Mouse (Mus musculus) forebrain, embryonic 11.5 days (tissue): ENCODE data around the gene Cog6. TPM values are rescaled to one million over a fixed set of nuclear protein-coding genes. Genes with fewer than 3 reads are reported as not detected.

Source experiments
- ATAC-seq: fragments of 200-750 bp; cut with Nextera tagmentation; replicated peaks from 2 replicates; pipeline ENCODE4 v1.8.0; 2017; ENCODE audit warnings: moderate TSS enrichment; ENCODE audit not compliant: low FRiP score
- DNase-seq: peaks from one replicate; pipeline ENCODE4 v3.0.0-alpha.2; 2017; ENCODE audit warnings: low spot score
- H3K27ac ChIP-seq: fragments of 300-500 bp; sonication (generic); 2 replicates; pipeline ENCODE4 v1.5.1; 2014; ENCODE audit warnings: low read depth, low read length
- H3K27me3 ChIP-seq: fragments of 300-500 bp; sonication (generic); 2 replicates; pipeline ENCODE4 v1.6.1; 2014; ENCODE audit warnings: mild to moderate bottlenecking, low read length, mixed read lengths; ENCODE audit not compliant: control insufficient read depth, insufficient read depth
- H3K36me3 ChIP-seq: fragments of 300-500 bp; sonication (generic); 2 replicates; pipeline ENCODE4 v1.6.1; 2014; ENCODE audit warnings: mild to moderate bottlenecking, low read length, moderate library complexity, mixed read lengths; ENCODE audit not compliant: control insufficient read depth, insufficient read depth
- H3K4me1 ChIP-seq: fragments of 300-500 bp; sonication (generic); replicated peaks from 2 replicates; pipeline ENCODE4 v1.6.1; 2014; ENCODE audit warnings: low read length, mixed read lengths; ENCODE audit not compliant: control insufficient read depth, insufficient read depth
- H3K4me2 ChIP-seq: fragments of 300-500 bp; sonication (generic); 2 replicates; pipeline ENCODE4 v1.6.1; 2014; ENCODE audit warnings: low read depth, mild to moderate bottlenecking, low read length, moderate library complexity, mixed read lengths; ENCODE audit not compliant: severe bottlenecking
- H3K4me3 ChIP-seq: fragments of 300-500 bp; sonication (generic); 2 replicates; pipeline ENCODE4 v1.5.1; 2014; ENCODE audit warnings: low read depth, low read length
- H3K9ac ChIP-seq: fragments of 300-500 bp; sonication (generic); 2 replicates; pipeline ENCODE4 v1.6.1; 2014; ENCODE audit warnings: low read length
- H3K9me3 ChIP-seq: fragments of 300-500 bp; sonication (generic); 2 replicates; pipeline ENCODE4 v1.6.1; 2016; ENCODE audit warnings: low read length, mixed read lengths; ENCODE audit not compliant: control insufficient read depth
- WGBS: fragments of 180-500 bp; shearing (Covaris S2); extraction: QIAGEN DNeasy Blood & Tissue Kit; methylation state at CpG from one replicate; pipeline ENCODE4 v1.1.7; 2014; 5-methylcytosine and 5-hydroxymethylcytosine counted together
- polyA plus RNA-seq: library from polyadenylated mRNA; unstranded; fragments of >200 nt; fragmentation: Nextera tagmentation; extraction: Ambion mirVana; gene quantifications from 2 replicates; pipeline ENCODE4 v1.2.1, GENCODE M21; 2014

The Cog6 gene
- polyA plus RNA-seq, 1 experiment from 2014 or later: 45.2 TPM

- WGBS: 39% methylated on average over 8 of the region's 8 CpGs
- DNase-seq: no peak
- Histone ChIP-seq H3K27ac (no peak overlapping the region), H3K4me2 (no peak overlapping the region), H3K27me3 (no peaks in the 10 kb centered on the region), H3K9ac (no peak overlapping the region), H3K36me3 (no peaks in the 10 kb centered on the region), H3K4me3 (no peak overlapping the region), H3K9me3 (no peaks in the 10 kb centered on the region), H3K4me1 (0 out of 2 replicates have a peak, but pooled peaks cover 4% of the 10 kb centered on the region)
- ATAC-seq: peak; percentile 51; the same call in 1 of the 2 replicates
Measured at GRCm38 (mm10) chr3:52963441-52963840, 53.6 kb downstream of the Cog6 start.

DNA sequence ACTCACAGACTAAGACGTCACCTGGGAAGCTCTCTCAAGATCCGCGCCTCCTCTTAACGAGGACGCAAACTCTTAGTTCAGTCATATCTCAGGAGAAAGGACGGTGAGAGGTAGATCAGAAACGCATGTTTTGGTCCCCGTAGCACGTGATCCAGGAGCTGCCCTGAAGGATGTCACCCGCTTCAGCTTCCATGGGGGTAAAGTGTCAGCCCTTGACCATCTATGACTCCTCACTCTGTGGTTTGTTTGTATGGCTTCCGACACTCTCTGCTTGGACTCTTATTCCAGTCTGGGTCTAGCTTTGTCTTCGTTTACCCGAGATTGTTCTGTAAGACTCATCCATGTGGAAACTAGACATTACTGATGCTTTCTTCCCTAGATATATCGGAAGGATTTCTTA is 54.6 kb downstream of the Cog6 start:
- H3K9me3 ChIP-seq: no peaks in the 10 kb centered on the region
- 97% methylated on average over 14 of the region's 14 CpGs for WGBS
- H3K4me1 ChIP-seq: 0 out of 2 replicates have a peak, but pooled peaks cover 4% of the 10 kb centered on the region
- H3K9ac ChIP-seq: no peak overlapping the region
- no peaks in the 10 kb centered on the region for H3K36me3 ChIP-seq
- DNase-seq: no peak
- no peaks in the 10 kb centered on the region for H3K27me3 ChIP-seq
- no peak overlapping the region for H3K27ac ChIP-seq
- ATAC-seq: no peak
- no peak overlapping the region for H3K4me2 ChIP-seq
- H3K4me3 ChIP-seq: no peak overlapping the region

DNA sequence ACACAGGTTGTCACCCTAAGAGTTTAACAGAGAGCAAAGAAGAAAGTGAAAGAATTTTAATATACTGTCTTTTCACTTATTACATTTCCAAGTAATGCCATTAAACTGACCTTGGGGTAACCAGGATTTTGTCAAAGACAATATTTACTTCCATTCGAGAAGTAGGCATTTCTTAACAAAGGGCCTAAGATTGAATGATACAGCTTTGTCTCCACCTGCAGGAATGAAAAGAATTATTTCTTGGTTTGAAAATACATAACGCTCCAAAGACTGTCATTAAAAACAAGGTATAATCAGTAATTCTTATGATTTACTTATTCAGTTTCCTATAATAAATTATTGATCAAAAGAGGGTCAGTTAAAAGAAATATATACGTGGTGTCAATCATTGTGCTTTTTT is 55.4 kb downstream of the Cog6 start:
- no peak overlapping the region for H3K4me2 ChIP-seq
- H3K27ac ChIP-seq: no peak overlapping the region
- H3K9ac ChIP-seq: no peak overlapping the region
- no peaks in the 10 kb centered on the region for H3K9me3 ChIP-seq
- H3K4me3 ChIP-seq: no peak overlapping the region
- DNase-seq: no peak
- no peak for ATAC-seq
- no peaks in the 10 kb centered on the region for H3K36me3 ChIP-seq
- 0 out of 2 replicates have a peak, but pooled peaks cover 4% of the 10 kb centered on the region for H3K4me1 ChIP-seq
- no peaks in the 10 kb centered on the region for H3K27me3 ChIP-seq
- WGBS: 88% methylated on average over 3 of the region's 3 CpGs

DNA sequence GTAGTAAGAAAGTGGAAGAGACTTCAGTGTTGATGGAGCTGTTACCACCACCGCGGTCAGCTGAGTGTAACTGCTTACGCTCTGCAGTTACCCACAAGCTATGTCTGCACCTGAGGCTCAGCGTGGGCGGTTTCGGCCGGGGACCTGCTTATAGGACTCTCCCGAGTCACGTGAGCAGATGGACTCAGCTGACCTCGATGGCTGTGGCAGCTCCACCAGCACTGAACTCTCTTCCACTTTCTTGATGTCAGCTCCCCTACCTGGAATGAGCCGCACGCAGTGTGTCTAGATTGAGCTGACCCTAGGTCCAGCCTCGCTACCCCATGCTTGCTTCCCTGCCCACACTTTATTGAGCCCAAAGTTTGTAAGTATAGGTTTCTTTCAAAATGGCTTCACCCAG is 56.1 kb downstream of the Cog6 start:
- no peaks in the 10 kb centered on the region for H3K27me3 ChIP-seq
- DNase-seq (no peak), ATAC-seq (no peak)
- H3K4me2 ChIP-seq: no peak overlapping the region
- WGBS: 97% methylated on average over 13 of the region's 13 CpGs
- H3K36me3 ChIP-seq: no peaks in the 10 kb centered on the region
- H3K27ac ChIP-seq: no peak overlapping the region
- 0 out of 2 replicates have a peak, but pooled peaks cover 4% of the 10 kb centered on the region for H3K4me1 ChIP-seq
- H3K4me3 ChIP-seq: no peak overlapping the region
- H3K9ac ChIP-seq: no peak overlapping the region
- no peaks in the 10 kb centered on the region for H3K9me3 ChIP-seq

DNA sequence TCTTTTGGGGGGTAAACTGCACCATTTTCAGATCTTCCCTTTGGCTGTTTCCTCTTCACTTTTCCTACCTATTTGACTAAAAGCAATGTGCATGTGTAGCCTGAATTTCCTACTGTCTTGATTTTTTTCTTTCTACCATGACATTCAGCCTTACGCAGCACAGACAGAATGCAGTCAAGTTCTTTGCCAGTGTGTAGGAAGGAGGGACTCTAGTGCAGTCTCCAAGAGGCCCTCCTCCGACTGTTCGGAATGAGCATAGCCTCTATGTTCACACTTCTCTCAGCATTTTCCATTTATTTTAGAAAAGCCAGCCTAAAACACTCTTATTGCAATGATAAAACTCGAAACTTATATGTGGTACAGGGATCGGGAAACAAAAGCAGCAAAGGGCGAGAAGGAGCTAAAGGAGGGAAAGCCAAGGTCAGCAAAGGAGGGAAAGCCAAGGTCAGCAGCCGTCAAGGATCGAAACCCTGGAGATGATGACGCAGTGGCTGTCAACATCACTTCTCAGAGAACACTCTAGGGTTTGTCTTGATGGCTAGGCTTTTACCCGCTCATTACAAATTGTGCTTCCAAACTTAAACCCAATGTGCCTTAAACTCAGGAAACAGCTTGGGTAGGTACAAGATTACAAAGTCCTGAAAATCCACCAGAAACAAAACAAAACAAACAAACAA is 58.5 kb downstream of the Cog6 start:
- Histone ChIP-seq H3K4me1 (peaks cover 7% of the 10 kb centered on the region; the same call in 1 of the 2 replicates), H3K4me2 (no peak overlapping the region), H3K27me3 (no peaks in the 10 kb centered on the region), H3K27ac (no peak overlapping the region), H3K4me3 (no peak overlapping the region), H3K9me3 (no peaks in the 10 kb centered on the region), H3K36me3 (no peaks in the 10 kb centered on the region), H3K9ac (no peak overlapping the region)
- DNase-seq (no peak), ATAC-seq (no peak)
- WGBS: 90% methylated on average over 10 of the region's 10 CpGs

DNA sequence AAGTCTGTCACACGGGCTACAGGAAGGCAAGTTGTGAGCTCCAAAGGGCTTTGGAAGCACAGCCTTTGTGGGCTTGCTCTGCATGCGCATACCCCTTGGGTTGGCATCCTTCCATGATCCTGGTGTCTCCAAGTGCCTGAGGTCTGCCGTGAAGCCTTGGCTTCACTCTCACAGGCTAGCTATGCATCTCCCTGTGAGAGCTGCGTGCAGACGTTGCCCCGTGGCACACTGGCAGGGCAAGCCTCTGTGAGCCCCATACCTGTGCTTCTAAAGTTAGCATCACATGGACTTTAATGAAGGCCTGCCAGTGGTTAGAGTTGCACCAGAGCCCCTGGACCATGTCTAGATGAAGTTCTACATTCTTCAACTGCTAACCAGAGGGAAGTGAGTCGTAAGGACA is 59.2 kb downstream of the Cog6 start:
- Histone ChIP-seq H3K36me3 (no peaks in the 10 kb centered on the region), H3K4me3 (no peak overlapping the region), H3K27ac (no peak overlapping the region), H3K4me2 (no peak overlapping the region), H3K4me1 (peaks cover 5% of the 10 kb centered on the region; the same call in 1 of the 2 replicates), H3K27me3 (no peaks in the 10 kb centered on the region), H3K9me3 (no peaks in the 10 kb centered on the region), H3K9ac (no peak overlapping the region)
- 92% methylated on average over 7 of the region's 7 CpGs for WGBS
- DNase-seq: no peak
- no peak for ATAC-seq

GRCm38 (mm10) chr3:52956236-52956635 is 60.8 kb downstream of the Cog6 start:
- H3K4me3 ChIP-seq: no peak overlapping the region
- ATAC-seq (no peak), DNase-seq (no peak)
- H3K4me1 ChIP-seq: peaks cover 5% of the 10 kb centered on the region; the same call in 1 of the 2 replicates
- H3K27ac ChIP-seq: no peak overlapping the region
- 86% methylated on average over 11 of the region's 11 CpGs for WGBS
- H3K4me2 ChIP-seq: no peak overlapping the region
- no peaks in the 10 kb centered on the region for H3K36me3 ChIP-seq
- no peaks in the 10 kb centered on the region for H3K9me3 ChIP-seq
- H3K27me3 ChIP-seq: no peaks in the 10 kb centered on the region
- H3K9ac ChIP-seq: no peak overlapping the region

GRCm38 (mm10) chr3:52955481-52956019 is 61.5 kb downstream of the Cog6 start:
- 10% methylated on average over 10 of the region's 10 CpGs for WGBS
- H3K4me1 ChIP-seq: peaks cover 5% of the 10 kb centered on the region; the same call in 1 of the 2 replicates
- no peak overlapping the region for H3K4me2 ChIP-seq
- no peak overlapping the region for H3K27ac ChIP-seq
- H3K9me3 ChIP-seq: no peaks in the 10 kb centered on the region
- no peaks in the 10 kb centered on the region for H3K36me3 ChIP-seq
- peak; percentile 58 for DNase-seq
- ATAC-seq: peak; percentile 42; the same call in 1 of the 2 replicates
- H3K4me3 ChIP-seq: no peak overlapping the region
- no peaks in the 10 kb centered on the region for H3K27me3 ChIP-seq
- H3K9ac ChIP-seq: no peak overlapping the region

DNA sequence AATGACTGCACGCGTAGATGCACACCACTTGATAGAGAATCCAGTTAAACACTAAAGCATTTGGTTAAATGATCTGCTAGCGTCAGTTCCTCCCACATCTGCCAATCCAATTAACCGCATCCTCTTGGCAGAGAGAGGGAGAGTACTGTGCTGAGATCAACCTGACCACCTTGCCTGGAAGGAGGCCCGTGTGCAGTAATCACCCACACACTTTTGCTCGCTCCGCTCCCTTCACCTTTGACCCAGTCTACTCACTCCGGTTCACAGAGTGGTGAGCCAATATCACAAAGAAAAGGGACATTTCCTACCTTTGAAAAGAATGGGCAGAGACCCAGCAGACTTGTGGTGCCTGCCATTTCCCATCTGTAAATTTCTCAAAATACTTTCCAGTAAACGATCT is 62.4 kb downstream of the Cog6 start:
- no peak overlapping the region for H3K27ac ChIP-seq
- peaks cover 5% of the 10 kb centered on the region; the same call in 1 of the 2 replicates for H3K4me1 ChIP-seq
- H3K4me3 ChIP-seq: no peak overlapping the region
- H3K36me3 ChIP-seq: no peaks in the 10 kb centered on the region
- H3K27me3 ChIP-seq: no peaks in the 10 kb centered on the region
- 60% methylated on average over 9 of the region's 9 CpGs for WGBS
- H3K4me2 ChIP-seq: no peak overlapping the region
- no peak overlapping the region for H3K9ac ChIP-seq
- no peak for DNase-seq
- no peak for ATAC-seq
- no peaks in the 10 kb centered on the region for H3K9me3 ChIP-seq
